Mouse (Mus musculus): Measurements from ENCODE around the gene Crtac1.

- TF ChIP-seq CTCF (IDR thresholded peaks at IDR 0.05; ENCODE audit: extremely low read depth, insufficient read length, insufficient replicate concordance, low read depth, low read length) (no peak), POLR2A (IDR thresholded peaks at IDR 0.05; ENCODE audit: low read depth, low read length) (no peak)
Measured at GRCm38 (mm10) chr19:42247519-42247918, 184.1 kb downstream of the Crtac1 start, which contains the start of gene Golga7b.
